Mouse (Mus musculus): Measurements from ENCODE around the gene Ssx2ip.
A peak's percentile ranks its signal among the peaks of the same experiment; 100 is the strongest.
"Not testable (repeated sequence)": the region's sequence is repeated elsewhere in the genome, so short reads cannot be mapped to it uniquely, and the experiment has no call there.

The Ssx2ip gene

GRCm38 (mm10) chr3:146403770-146404169 lies 672 bp upstream of the Ssx2ip start:
- no peak for DNase-seq (ENCODE audit: low spot score in 2 of 2)

- DNase-seq (ENCODE audit: low spot score in 2 of 2) = peak in 1 of 2 experiments; percentile 7
Observed at GRCm38 (mm10) chr3:146405213-146406006, 968 bp downstream of the Ssx2ip start.

GRCm38 (mm10) chr3:146406007-146406341 lies 1.5 kb downstream of the Ssx2ip start:
- peak; percentile 76 to 80 for DNase-seq (ENCODE audit: low spot score in 2 of 2)

- no peak for DNase-seq (ENCODE audit: low spot score in 2 of 2)
Observed at GRCm38 (mm10) chr3:146407086-146407721, 2.8 kb downstream of the Ssx2ip start.

GRCm38 (mm10) chr3:146410114-146410513 lies 5.7 kb downstream of the Ssx2ip start:
- DNase-seq (ENCODE audit: low spot score in 2 of 2) = no peak

GRCm38 (mm10) chr3:146412008-146412407 lies 7.6 kb downstream of the Ssx2ip start:
- no peak for DNase-seq (ENCODE audit: low spot score in 2 of 2)

GRCm38 (mm10) chr3:146412480-146412879 lies 8.0 kb downstream of the Ssx2ip start:
- no peak for DNase-seq (ENCODE audit: low spot score in 2 of 2)

GRCm38 (mm10) chr3:146413016-146413415 lies 8.6 kb downstream of the Ssx2ip start:
- no peak for DNase-seq (ENCODE audit: low spot score in 2 of 2)

GRCm38 (mm10) chr3:146413992-146414391 lies 9.6 kb downstream of the Ssx2ip start:
- peak in 1 of 2 experiments; percentile 13 for DNase-seq (ENCODE audit: low spot score in 2 of 2)

- no peak for DNase-seq (ENCODE audit: low spot score in 2 of 2)
Observed at GRCm38 (mm10) chr3:146414555-146414954, 10.1 kb downstream of the Ssx2ip start.

GRCm38 (mm10) chr3:146417873-146418272 lies 13.4 kb downstream of the Ssx2ip start:
- DNase-seq (ENCODE audit: low spot score in 2 of 2) = no peak

- no peak for DNase-seq (ENCODE audit: low spot score in 2 of 2)
Observed at GRCm38 (mm10) chr3:146418901-146419300, 14.5 kb downstream of the Ssx2ip start.

- no peak for DNase-seq (ENCODE audit: low spot score in 2 of 2)
Observed at GRCm38 (mm10) chr3:146419534-146419933, 15.1 kb downstream of the Ssx2ip start.

GRCm38 (mm10) chr3:146419992-146420537 lies 15.6 kb downstream of the Ssx2ip start:
- DNase-seq (ENCODE audit: low spot score in 2 of 2) = no peak

- DNase-seq (ENCODE audit: low spot score in 2 of 2) = no peak
Observed at GRCm38 (mm10) chr3:146421787-146422186, 17.3 kb downstream of the Ssx2ip start.

GRCm38 (mm10) chr3:146423710-146424109 lies 19.3 kb downstream of the Ssx2ip start:
- DNase-seq (ENCODE audit: low spot score in 2 of 2) = no peak

- no peak for DNase-seq (ENCODE audit: low spot score in 2 of 2)
Observed at GRCm38 (mm10) chr3:146424306-146424900, 20.0 kb downstream of the Ssx2ip start.

GRCm38 (mm10) chr3:146425902-146426301 lies 21.5 kb downstream of the Ssx2ip start:
- no peak for DNase-seq (ENCODE audit: low spot score in 2 of 2)

GRCm38 (mm10) chr3:146426489-146426888 lies 22.0 kb downstream of the Ssx2ip start:
- DNase-seq (ENCODE audit: low spot score in 2 of 2) = no peak

- not testable (repeated sequence) for DNase-seq (ENCODE audit: low spot score in 2 of 2)
Observed at GRCm38 (mm10) chr3:146433063-146433462, 28.6 kb downstream of the Ssx2ip start.

- DNase-seq (ENCODE audit: low spot score in 2 of 2) = no peak
Observed at GRCm38 (mm10) chr3:146433681-146434350, 29.4 kb downstream of the Ssx2ip start.

GRCm38 (mm10) chr3:146434686-146435085 lies 30.2 kb downstream of the Ssx2ip start:
- no peak for DNase-seq (ENCODE audit: low spot score in 2 of 2)

All from urinary bladder, postnatal 36 days (tissue).